Mouse (Mus musculus) thymus, adult 2 months (tissue): ENCODE results near the gene Il34. TPM values are rescaled to one million over a fixed set of nuclear protein-coding genes. Genes with fewer than 3 reads are reported as not detected.

Experiments
- DNase-seq: peaks from one replicate; pipeline ENCODE4 v3.0.0; 2021
- H3K27ac ChIP-seq: fragments of 200-500 bp; 2 replicates; pipeline ENCODE4 v1.5.1; 2012; ENCODE audit warnings: low read length, control low read depth; ENCODE audit not compliant: control insufficient read depth, insufficient read depth
- H3K27me3 ChIP-seq: fragments of 200-500 bp; 2 replicates; pipeline ENCODE4 v1.6.1; 2012; ENCODE audit warnings: mild to moderate bottlenecking, low read length, moderate library complexity, mixed read lengths; ENCODE audit not compliant: control insufficient read depth, insufficient read depth
- H3K36me3 ChIP-seq: fragments of 200-500 bp; 2 replicates; pipeline ENCODE4 v1.6.1; 2012; ENCODE audit warnings: mild to moderate bottlenecking, low read length, moderate library complexity; ENCODE audit not compliant: control insufficient read depth, insufficient read depth
- H3K4me1 ChIP-seq: fragments of 200-500 bp; replicated peaks from 2 replicates; pipeline ENCODE4 v1.6.1; 2012; ENCODE audit warnings: low read length; ENCODE audit not compliant: control insufficient read depth, insufficient read depth
- H3K4me3 ChIP-seq: fragments of 200-500 bp; 2 replicates; pipeline ENCODE4 v1.5.1; 2012; ENCODE audit warnings: mild to moderate bottlenecking, low read length, control low read depth, moderate library complexity; ENCODE audit not compliant: control insufficient read depth, insufficient read depth
- CTCF ChIP-seq: fragments of 200-500 bp; IDR thresholded peaks from 2 replicates; pipeline ENCODE4 v1.5.1; 2012; ENCODE audit warnings: mild to moderate bottlenecking, control low read depth, low read length, moderate library complexity, borderline replicate concordance; ENCODE audit not compliant: control insufficient read depth, poor library complexity, insufficient read depth; ENCODE audit errors: extremely low read depth
- POLR2A ChIP-seq: fragments of 200-500 bp; IDR thresholded peaks from 2 replicates; pipeline ENCODE4 v1.6.1; 2012; ENCODE audit warnings: mild to moderate bottlenecking, low read length, control low read depth, moderate library complexity; ENCODE audit not compliant: control insufficient read depth, poor library complexity, insufficient read depth; ENCODE audit errors: extremely low read depth
- WGBS: fragments of 180-500 bp; shearing (Covaris S2); methylation state at CpG from one replicate; pipeline ENCODE4 v1.1.7; 2018; 5-methylcytosine and 5-hydroxymethylcytosine counted together
- polyA plus RNA-seq: library from polyadenylated mRNA; depleted of rRNA; stranded (reverse); fragments of >200 nt; gene quantifications from 2 replicates; pipeline ENCODE4 v1.2.3, GENCODE M21; 2012

Gene Il34
- polyA plus RNA-seq, 1 experiment, result 29.3 TPM

DNA sequence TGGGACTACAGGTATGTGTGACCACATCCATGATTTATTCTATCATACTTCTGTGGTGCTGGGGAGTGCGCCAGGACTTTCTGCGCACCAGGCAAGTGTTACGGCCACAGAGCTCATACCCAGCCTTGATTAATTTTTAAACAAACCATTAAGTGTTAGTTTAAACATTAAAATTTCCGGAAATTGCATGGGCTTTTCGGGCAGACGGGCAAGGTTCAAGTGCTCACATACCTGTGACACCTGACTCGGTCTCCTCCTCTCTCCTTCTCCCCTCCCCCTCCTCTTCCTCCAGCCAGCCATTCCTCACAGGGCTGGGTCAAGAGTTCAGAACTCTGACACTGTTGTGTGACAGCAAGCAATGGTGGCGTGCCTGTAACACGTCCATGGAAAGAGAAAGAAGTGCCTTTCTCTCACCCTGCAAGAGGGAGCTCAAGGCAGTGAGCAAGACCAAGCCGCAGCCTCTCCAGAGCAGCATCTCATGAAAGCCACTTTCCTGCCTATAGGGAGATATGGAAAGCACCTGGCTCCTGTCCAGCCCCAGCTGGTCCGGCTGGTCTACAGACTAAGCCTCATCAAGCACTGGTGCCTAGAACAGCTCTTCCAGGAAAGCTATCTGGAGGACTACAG is 13.0 kb downstream of the Il34 start:
- no peaks in the 10 kb centered on the region for H3K27me3 ChIP-seq
- no peaks in the 10 kb centered on the region for H3K36me3 ChIP-seq
- no peak for TF ChIP-seq POLR2A
- no peak for TF ChIP-seq CTCF
- DNase-seq, result no peak
- H3K4me3 ChIP-seq, result no peak overlapping the region
- WGBS, result 72% methylated on average over 11 of the region's 11 CpGs
- H3K27ac ChIP-seq, result no peak overlapping the region
- 0 out of 2 replicates have a peak, but pooled peaks cover 5% of the 10 kb centered on the region for H3K4me1 ChIP-seq

DNA sequence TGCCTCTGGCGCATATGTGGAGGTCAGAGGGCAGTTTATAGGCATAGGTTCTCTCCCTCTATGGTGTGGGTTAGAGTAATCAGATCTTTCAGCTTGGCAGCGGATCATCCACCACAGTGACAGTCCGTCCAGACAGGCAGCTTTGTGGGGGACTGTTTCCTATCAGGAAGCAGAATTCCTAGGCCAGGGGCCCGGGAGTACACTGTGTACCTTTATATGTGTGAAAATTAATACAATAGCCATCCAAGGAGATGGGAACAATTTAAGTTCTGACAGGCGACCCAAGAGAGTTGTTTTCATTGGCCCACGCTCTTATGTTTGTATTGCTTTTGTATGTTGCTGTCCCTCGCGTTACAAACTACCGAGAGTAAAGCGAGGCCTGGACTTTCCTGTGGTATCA is 14.6 kb downstream of the Il34 start:
- DNase-seq, result no peak

DNA sequence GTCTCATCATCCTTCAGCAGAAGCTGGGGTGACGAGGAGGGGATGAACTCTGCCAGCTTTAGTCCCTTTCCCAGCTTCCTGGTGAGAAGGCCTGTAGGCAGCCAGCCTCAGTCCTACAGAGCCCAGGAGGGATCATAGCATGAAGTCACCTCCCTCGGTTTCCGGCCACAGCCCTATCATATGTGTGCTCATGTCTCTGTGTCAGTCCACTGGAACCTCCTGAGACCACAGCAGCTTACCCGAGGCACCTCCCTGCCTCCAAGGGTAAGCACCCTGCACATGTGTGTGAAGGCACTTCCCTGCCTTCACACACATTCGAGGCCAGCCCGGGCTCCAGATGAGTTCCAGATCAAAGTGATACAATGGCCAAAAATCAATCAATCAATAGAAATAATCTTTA is 15.5 kb downstream of the Il34 start:
- Histone ChIP-seq H3K27ac (no peak overlapping the region), H3K36me3 (no peaks in the 10 kb centered on the region), H3K4me3 (no peak overlapping the region), H3K27me3 (no peaks in the 10 kb centered on the region), H3K4me1 (0 out of 2 replicates have a peak, but pooled peaks cover 5% of the 10 kb centered on the region)
- 65% methylated on average over 6 of the region's 6 CpGs for WGBS
- DNase-seq, result no peak
- TF ChIP-seq POLR2A (no peak), CTCF (no peak)

More for the DNA sequence above, 14.6 kb downstream of the Il34 start:
- 85% methylated on average over 10 of the region's 10 CpGs for WGBS
- Histone ChIP-seq H3K27me3 (no peaks in the 10 kb centered on the region), H3K4me1 (0 out of 2 replicates have a peak, but pooled peaks cover 5% of the 10 kb centered on the region), H3K4me3 (no peak overlapping the region), H3K27ac (no peak overlapping the region), H3K36me3 (no peaks in the 10 kb centered on the region)
- TF ChIP-seq CTCF (no peak), POLR2A (no peak)

DNA sequence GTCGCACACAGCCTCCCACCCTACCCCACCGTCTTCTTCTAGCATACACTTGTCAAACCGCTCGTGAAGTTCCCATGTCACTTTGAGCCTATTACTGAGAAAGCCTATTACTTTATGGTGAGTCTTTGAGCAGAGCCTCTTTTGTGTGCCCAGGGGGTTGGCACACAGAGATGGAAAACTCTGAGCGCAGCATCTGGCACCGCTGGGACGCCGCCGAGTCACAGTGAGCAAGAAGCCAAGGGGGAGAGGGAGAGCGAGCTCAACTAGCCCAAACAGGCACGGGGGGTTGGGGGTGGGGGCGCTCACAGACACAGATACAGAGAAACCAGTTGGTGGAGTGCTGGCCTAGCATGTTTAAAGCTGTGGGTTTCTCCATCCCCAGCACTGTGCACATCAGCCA is 16.2 kb downstream of the Il34 start:
- Histone ChIP-seq H3K27me3 (no peaks in the 10 kb centered on the region), H3K4me3 (no peak overlapping the region), H3K27ac (no peak overlapping the region), H3K36me3 (no peaks in the 10 kb centered on the region), H3K4me1 (0 out of 2 replicates have a peak, but pooled peaks cover 5% of the 10 kb centered on the region)
- 78% methylated on average over 12 of the region's 12 CpGs for WGBS
- DNase-seq, result no peak
- no peak for TF ChIP-seq CTCF
- TF ChIP-seq POLR2A, result no peak

DNA sequence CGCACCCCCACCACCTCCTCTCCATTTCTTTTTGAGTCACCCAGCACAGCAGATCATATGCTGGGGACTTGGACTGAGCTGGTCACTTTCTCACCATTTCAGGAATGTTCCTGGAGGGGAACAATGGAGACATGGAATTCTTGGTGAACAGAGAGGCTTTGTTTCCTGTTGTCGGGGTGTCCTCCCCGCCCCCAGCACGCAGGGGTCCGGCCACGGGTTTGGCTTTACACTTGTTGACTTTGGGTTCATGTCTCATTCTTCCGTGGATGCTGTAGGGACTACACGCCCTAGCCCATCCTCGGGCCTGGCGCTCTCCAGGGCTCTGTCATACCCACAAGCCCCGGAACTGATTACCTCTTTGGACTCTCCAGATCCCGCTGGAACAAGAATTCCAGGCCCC is 16.7 kb downstream of the Il34 start:
- 76% methylated on average over 12 of the region's 12 CpGs for WGBS
- DNase-seq, result no peak
- H3K36me3 ChIP-seq, result no peaks in the 10 kb centered on the region
- no peak for TF ChIP-seq POLR2A
- no peak for TF ChIP-seq CTCF
- 0 out of 2 replicates have a peak, but pooled peaks cover 5% of the 10 kb centered on the region for H3K4me1 ChIP-seq
- H3K4me3 ChIP-seq, result no peak overlapping the region
- H3K27ac ChIP-seq, result no peak overlapping the region
- no peaks in the 10 kb centered on the region for H3K27me3 ChIP-seq

DNA sequence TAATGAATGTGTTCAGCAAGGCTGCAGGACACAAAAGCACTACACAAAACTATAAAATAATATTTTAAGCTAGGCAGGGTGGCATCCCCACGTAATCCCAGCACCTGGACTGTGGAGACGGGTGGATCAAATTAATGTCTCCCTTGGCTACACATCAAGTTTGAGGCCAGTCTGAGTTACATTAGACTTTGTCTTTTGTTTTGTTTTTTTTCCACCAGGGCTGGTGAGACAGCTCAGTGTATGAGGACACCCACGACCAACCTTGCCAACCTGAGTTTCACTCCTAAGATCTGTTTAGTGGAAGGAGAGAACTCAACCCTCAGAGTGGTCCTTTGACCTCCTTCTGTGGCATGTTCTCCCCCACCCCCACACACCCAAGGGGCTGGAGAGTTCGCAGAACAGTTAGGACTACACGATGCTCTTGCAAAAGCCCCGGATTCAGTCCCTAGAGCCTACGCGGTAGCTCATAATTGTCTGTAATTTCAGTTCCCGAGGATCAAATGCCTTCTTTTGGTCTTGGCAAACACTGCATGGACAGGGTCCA is 18.2 kb downstream of the Il34 start:
- TF ChIP-seq CTCF, result no peak
- TF ChIP-seq POLR2A, result no peak
- H3K27ac ChIP-seq, result no peak overlapping the region
- DNase-seq, result no peak
- H3K36me3 ChIP-seq, result no peaks in the 10 kb centered on the region
- H3K27me3 ChIP-seq, result no peaks in the 10 kb centered on the region
- H3K4me1 ChIP-seq, result 0 out of 2 replicates have a peak, but pooled peaks cover 2% of the 10 kb centered on the region
- 93% methylated on average over 9 of the region's 9 CpGs for WGBS
- H3K4me3 ChIP-seq, result no peak overlapping the region
